Mouse (Mus musculus) regulatory T cell (primary cell): ENCODE results near the gene Cntn2.
"Not testable (repeated sequence)": the region's sequence is repeated elsewhere in the genome, so short reads cannot be mapped to it uniquely, and the experiment has no call there.

ENCODE experiments used
- in situ Hi-C: fragments of 300-600 bp; cut with MboI, MseI; formaldehyde crosslinking; loops from one replicate; pipeline ENCODE4 v1.15.1; 2025; ENCODE audit warnings: high pct_unique_total_duplicates

Gene Cntn2

GRCm38 (mm10) chr1:132515339-132515738, 27.7 kb downstream of the Cntn2 start:
- in situ Hi-C loops: no loop called here

GRCm38 (mm10) chr1:132512106-132512505, 30.9 kb downstream of the Cntn2 start:
- in situ Hi-C loops: no loop called here

GRCm38 (mm10) chr1:132511521-132511920, 31.5 kb downstream of the Cntn2 start:
- in situ Hi-C loops: no loop called here

- in situ Hi-C loops: no loop called here
Measured at GRCm38 (mm10) chr1:132509771-132510170, 33.3 kb downstream of the Cntn2 start.

GRCm38 (mm10) chr1:132506656-132507055, 36.4 kb downstream of the Cntn2 start:
- in situ Hi-C loops: no loop called here

- in situ Hi-C loops: no loop called here
Measured at GRCm38 (mm10) chr1:132506058-132506457, 37.0 kb downstream of the Cntn2 start, which contains the start of gene Tmem81. TSS of gene Tmem81 (plus strand) at chr1:132506230.

GRCm38 (mm10) chr1:132505155-132505554, 37.9 kb downstream of the Cntn2 start:
- in situ Hi-C loops: no loop called here

GRCm38 (mm10) chr1:132500535-132500934, 42.5 kb downstream of the Cntn2 start:
- in situ Hi-C loops: no loop called here

GRCm38 (mm10) chr1:132483759-132484158, 59.3 kb downstream of the Cntn2 start:
- in situ Hi-C loops: no loop called here

- in situ Hi-C loops: no loop called here
Measured at GRCm38 (mm10) chr1:132483234-132483633, 59.8 kb downstream of the Cntn2 start.

GRCm38 (mm10) chr1:132481619-132482018, 61.4 kb downstream of the Cntn2 start:
- in situ Hi-C loops: no loop called here

- in situ Hi-C loops: loop anchor here (5.0 kb wide), 1 partner anchor 112 kb away; no protein-coding TSS in a partner anchor
Measured at GRCm38 (mm10) chr1:132479438-132479837, 63.6 kb downstream of the Cntn2 start.

GRCm38 (mm10) chr1:132476928-132477691, 65.9 kb downstream of the Cntn2 start, which contains the start of gene Rbbp5:
TSS of gene Rbbp5 (plus strand) at chr1:132477365.
- in situ Hi-C loops: loop anchor here (5.0 kb wide), 1 partner anchor 110 kb away; no protein-coding TSS in a partner anchor

- in situ Hi-C loops: loop anchor here (5.0 kb wide), 1 partner anchor 109 kb away; no protein-coding TSS in a partner anchor
Measured at GRCm38 (mm10) chr1:132476575-132476927, 66.5 kb downstream of the Cntn2 start.

- in situ Hi-C loops: no loop called here
Measured at GRCm38 (mm10) chr1:132474496-132474895, 68.6 kb downstream of the Cntn2 start.

- in situ Hi-C loops: no loop called here
Measured at GRCm38 (mm10) chr1:132472537-132472936, 70.5 kb downstream of the Cntn2 start.

- in situ Hi-C loops: no loop called here
Measured at GRCm38 (mm10) chr1:132471499-132471898, 71.6 kb downstream of the Cntn2 start.

GRCm38 (mm10) chr1:132471032-132471431, 72.0 kb downstream of the Cntn2 start:
- in situ Hi-C loops: no loop called here

- in situ Hi-C loops: not testable (repeated sequence)
Measured at GRCm38 (mm10) chr1:132470031-132470430, 73.0 kb downstream of the Cntn2 start.

GRCm38 (mm10) chr1:132469519-132469918, 73.5 kb downstream of the Cntn2 start:
- in situ Hi-C loops: no loop called here

- in situ Hi-C loops: no loop called here
Measured at GRCm38 (mm10) chr1:132468926-132469325, 74.1 kb downstream of the Cntn2 start.

- in situ Hi-C loops: no loop called here
Measured at GRCm38 (mm10) chr1:132464651-132465050, 78.4 kb downstream of the Cntn2 start.
